Mouse (Mus musculus) intestine, embryonic 16.5 days (tissue): Measurements from ENCODE around the gene Uroc1. TPM values are rescaled to one million over a fixed set of nuclear protein-coding genes. Genes with fewer than 3 reads are reported as not detected.

Experiments used
- ATAC-seq: fragments of 200-750 bp; cut with Nextera tagmentation; 2 replicates; pipeline ENCODE4 v1.8.0; 2017; ENCODE audit warnings: moderate TSS enrichment, moderate library complexity
- H3K27ac ChIP-seq: fragments of 300-500 bp; sonication (generic); 2 replicates; pipeline ENCODE4 v1.5.1; 2014; ENCODE audit warnings: mild to moderate bottlenecking, low read length
- H3K27me3 ChIP-seq: fragments of 300-500 bp; sonication (generic); replicated peaks from 2 replicates; pipeline ENCODE4 v1.6.1; 2014; ENCODE audit warnings: low read length, control low read depth, mixed read lengths; ENCODE audit not compliant: control insufficient read depth, insufficient read depth
- H3K36me3 ChIP-seq: fragments of 300-500 bp; sonication (generic); 2 replicates; pipeline ENCODE4 v1.6.1; 2014; ENCODE audit warnings: low read length, control low read depth; ENCODE audit not compliant: control insufficient read depth, insufficient read depth
- H3K4me1 ChIP-seq: fragments of 300-500 bp; sonication (generic); 2 replicates; pipeline ENCODE4 v1.6.1; 2014; ENCODE audit warnings: low read length, control low read depth, mixed read lengths; ENCODE audit not compliant: control insufficient read depth, insufficient read depth
- H3K4me2 ChIP-seq: fragments of 300-500 bp; sonication (generic); 2 replicates; pipeline ENCODE4 v1.6.1; 2014; ENCODE audit warnings: low read depth, low read length, control low read depth
- H3K4me3 ChIP-seq: fragments of 300-500 bp; sonication (generic); 2 replicates; pipeline ENCODE4 v1.5.1; 2014; ENCODE audit warnings: mild to moderate bottlenecking, low read length
- H3K9ac ChIP-seq: fragments of 300-500 bp; sonication (generic); 2 replicates; pipeline ENCODE4 v1.6.1; 2014; ENCODE audit warnings: low read depth, low read length
- H3K9me3 ChIP-seq: fragments of 300-500 bp; sonication (generic); 2 replicates; pipeline ENCODE4 v1.6.1; 2016; ENCODE audit warnings: low read length, control low read depth; ENCODE audit not compliant: control insufficient read depth
- WGBS: fragments of 180-500 bp; shearing (Covaris S2); extraction: QIAGEN DNeasy Blood & Tissue Kit; methylation state at CpG from one replicate; pipeline ENCODE4 v1.1.7; 2014; 5-methylcytosine and 5-hydroxymethylcytosine counted together
- polyA plus RNA-seq: library from polyadenylated mRNA; unstranded; fragments of >200 nt; fragmentation: Nextera tagmentation; extraction: Ambion mirVana; gene quantifications from 2 replicates; pipeline ENCODE4 v1.2.1, GENCODE M21; 2015

Gene Uroc1
- polyA plus RNA-seq: 0.12 and 0.65 TPM in 2 replicates

DNA sequence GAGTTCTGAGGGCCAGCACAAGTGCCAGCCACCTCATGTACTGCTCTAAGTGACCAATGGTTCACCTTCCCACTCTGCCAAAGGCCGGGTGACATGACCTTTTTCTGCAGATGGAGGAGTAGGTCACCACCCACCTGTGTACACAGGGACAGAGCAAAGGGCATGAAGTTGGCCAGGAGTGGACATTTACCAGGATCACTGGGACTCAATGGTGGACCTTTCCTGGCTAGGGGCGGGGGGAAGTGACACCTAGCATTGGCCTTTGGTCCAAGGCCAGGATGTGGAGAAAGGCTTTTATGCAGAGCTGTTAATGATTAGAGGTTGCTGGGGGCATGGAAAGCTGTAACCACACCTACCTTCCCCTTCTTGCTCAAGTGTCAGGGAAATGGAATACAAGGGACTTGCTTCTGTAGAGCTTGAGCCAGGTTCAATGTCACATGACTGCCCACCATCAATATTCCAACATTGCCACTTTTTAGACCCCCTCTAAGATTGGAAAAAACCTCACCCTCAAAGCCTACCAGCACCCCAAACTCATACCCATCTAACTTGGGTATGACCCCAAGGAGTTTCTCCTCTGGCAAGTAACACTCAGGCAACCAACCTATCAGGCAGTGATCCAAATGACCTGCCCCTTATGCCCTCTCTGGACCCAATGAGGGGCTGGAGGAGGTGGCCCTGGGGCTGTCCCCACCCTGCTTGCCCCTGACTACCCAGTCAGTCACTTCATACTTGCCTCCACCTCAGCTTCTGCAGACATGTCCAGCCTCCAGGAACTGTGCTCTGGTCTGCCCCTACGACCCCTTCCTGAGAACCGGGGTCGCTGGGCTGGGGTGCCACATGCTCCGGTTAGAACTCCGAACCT lies at the start of gene Uroc1:
TSS of gene Uroc1 (plus strand) at position 724 of the 865 bp plus-strand sequence.
- ATAC-seq: peak; percentile 58
- 82% methylated on average over 7 of the region's 7 CpGs for WGBS
- no peaks in the 10 kb centered on the region for H3K4me1 ChIP-seq
- H3K36me3 ChIP-seq: no peaks in the 10 kb centered on the region
- 0 out of 2 replicates have a peak, but pooled peaks cover 2% of the 10 kb centered on the region for H3K27me3 ChIP-seq
- H3K27ac ChIP-seq: no peak within 1 kb of the TSS
- H3K9ac ChIP-seq: no peak within 1 kb of the TSS
- no peaks in the 10 kb centered on the region for H3K9me3 ChIP-seq
- H3K4me2 ChIP-seq: no peak within 1 kb of the TSS
- no peak within 1 kb of the TSS for H3K4me3 ChIP-seq

DNA sequence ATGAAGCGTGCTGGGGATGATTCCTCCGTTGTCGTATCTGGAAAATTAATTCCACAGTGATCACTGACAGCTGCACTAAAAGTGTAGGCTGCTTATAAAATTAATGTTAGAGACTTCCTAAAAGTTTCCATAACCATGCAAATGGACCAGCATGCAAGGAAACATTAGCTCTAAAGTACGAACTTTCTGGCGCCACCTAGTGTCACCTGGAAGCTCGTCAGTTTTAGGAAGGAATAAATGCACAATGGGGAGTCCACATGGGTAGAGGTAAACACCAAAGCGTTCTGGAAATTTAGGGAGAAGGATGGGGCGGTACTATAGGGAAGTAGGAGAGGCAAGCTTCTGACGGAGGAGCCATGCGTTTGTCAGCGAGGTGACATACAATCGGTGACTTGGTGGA lies 44.8 kb upstream of the Uroc1 start:
- WGBS: 54% methylated on average over 12 of the region's 12 CpGs
- Histone ChIP-seq H3K4me3 (no peak overlapping the region), H3K9ac (no peak overlapping the region), H3K9me3 (no peaks in the 10 kb centered on the region), H3K27me3 (no peaks in the 10 kb centered on the region), H3K27ac (no peak overlapping the region), H3K4me2 (no peak overlapping the region), H3K36me3 (no peaks in the 10 kb centered on the region), H3K4me1 (no peaks in the 10 kb centered on the region)
- ATAC-seq: no peak

DNA sequence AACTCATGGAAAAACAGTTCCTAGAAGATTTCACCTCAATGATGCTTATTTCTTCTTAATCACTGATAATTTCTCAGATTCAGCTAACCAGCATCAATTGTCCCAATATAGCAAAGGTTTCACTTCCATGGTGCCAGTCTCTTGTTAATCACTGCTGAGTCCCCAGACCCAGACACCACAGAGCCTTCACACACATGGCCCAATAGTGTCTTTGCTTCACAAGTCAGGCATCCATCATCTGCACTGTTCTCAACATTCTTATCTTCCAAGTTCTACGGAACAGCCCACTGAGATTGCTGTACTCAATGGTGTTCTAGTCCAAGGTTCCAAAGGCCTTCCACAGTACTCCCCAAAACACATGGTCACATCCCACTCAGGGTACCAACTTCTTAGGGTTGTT lies 32.2 kb upstream of the Uroc1 start, which contains the start of gene BC048671:
TSS of gene BC048671 (plus strand) at position 301 of the 400 bp plus-strand sequence.
- no peak for ATAC-seq
- Histone ChIP-seq H3K36me3 (no peaks in the 10 kb centered on the region), H3K4me1 (no peaks in the 10 kb centered on the region), H3K27ac (no peak within 1 kb of the TSS), H3K9ac (no peak within 1 kb of the TSS), H3K27me3 (no peaks in the 10 kb centered on the region), H3K9me3 (no peaks in the 10 kb centered on the region), H3K4me2 (no peak within 1 kb of the TSS), H3K4me3 (no peak within 1 kb of the TSS)
- 79% methylated on average over 1 of the region's 1 CpGs for WGBS

DNA sequence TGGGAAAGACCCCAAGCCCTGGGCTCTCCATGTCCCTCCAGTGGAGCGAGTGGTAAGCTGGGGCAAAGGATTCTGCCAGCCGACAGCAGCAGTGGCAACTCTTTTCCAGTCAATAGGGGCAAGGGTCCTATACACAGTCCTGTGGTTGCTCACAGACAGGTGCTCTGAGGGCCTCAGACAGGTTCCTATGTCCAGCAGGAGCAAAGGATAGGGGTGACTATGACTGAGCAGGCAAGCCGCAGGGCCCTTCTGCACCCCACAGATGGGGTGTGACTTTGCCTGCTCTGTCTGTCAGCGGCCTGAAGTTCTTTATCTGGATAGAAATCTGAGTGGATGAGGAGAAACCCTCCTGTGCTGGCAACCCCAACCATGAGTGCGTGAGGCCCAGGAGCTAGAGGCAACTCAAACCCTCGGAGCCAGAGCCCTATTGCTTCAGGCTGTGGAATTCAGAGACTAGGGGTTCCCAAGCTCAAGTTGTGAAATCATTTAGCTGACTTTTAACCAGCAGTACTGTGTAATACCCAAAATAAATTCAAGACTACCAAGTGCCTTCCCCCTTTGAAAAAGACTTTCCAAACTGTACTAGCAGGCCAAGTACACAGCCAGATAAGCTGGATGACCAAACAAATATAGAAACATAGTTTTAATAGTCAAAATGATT lies 26.6 kb upstream of the Uroc1 start:
- Histone ChIP-seq H3K4me1 (no peaks in the 10 kb centered on the region), H3K9ac (no peak overlapping the region), H3K4me2 (no peak overlapping the region), H3K36me3 (no peaks in the 10 kb centered on the region), H3K4me3 (no peak overlapping the region), H3K27ac (no peak overlapping the region), H3K27me3 (no peaks in the 10 kb centered on the region), H3K9me3 (peaks cover 5% of the 10 kb centered on the region; the same call in 1 of the 2 replicates)
- ATAC-seq: no peak
- 83% methylated on average over 6 of the region's 6 CpGs for WGBS

DNA sequence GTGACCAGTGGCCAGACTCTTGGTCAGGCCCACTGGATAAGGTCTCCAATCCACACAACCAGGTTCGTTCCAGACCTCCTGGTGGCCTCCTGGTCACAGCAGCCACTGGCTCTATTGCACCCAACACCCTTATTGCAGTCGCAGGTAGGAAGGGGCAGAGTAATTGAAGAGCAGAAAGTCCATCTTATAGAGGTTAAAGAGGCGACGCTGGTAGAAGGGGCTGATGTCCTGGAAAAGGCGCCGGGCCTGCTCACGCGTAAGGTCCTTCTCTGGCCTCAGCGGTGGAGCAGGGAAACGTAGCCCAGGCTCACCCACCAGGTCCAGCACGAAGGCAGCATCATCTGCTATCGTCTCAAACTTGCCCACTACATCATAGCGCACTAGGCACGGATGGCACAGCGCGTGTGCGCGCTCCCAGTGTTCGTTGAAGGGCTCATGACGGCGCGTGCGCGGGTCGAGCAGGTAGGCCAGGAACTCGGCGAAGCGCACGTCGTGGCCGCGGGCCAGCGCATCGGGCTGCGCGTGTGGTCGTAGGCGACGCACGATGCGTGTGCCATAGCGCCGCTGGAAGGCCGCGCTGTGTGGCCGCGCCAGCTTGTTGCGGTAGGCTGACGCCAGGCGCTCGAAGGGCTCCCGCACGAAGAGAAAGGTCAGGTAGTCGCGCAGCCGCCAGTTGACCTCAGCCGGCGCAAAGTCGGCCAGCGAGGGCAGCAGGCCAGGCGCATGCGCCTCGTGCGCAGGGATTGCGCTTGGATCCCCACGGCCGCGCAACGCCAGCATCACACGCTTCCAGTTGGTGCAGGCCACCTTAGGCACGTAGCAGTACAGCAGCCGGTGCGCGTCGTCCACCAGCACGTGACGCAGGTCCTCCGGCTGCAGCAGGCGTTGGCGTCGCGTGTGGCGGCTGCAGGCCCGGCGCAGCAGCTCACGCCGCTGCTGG lies 24.0 kb upstream of the Uroc1 start:
- Histone ChIP-seq H3K4me2 (no peak overlapping the region), H3K9ac (no peak overlapping the region), H3K27me3 (no peaks in the 10 kb centered on the region), H3K27ac (no peak overlapping the region), H3K9me3 (peaks cover 5% of the 10 kb centered on the region), H3K36me3 (no peaks in the 10 kb centered on the region), H3K4me3 (no peak overlapping the region), H3K4me1 (no peaks in the 10 kb centered on the region)
- no peak for ATAC-seq
- WGBS: 79% methylated on average over 87 of the region's 87 CpGs

DNA sequence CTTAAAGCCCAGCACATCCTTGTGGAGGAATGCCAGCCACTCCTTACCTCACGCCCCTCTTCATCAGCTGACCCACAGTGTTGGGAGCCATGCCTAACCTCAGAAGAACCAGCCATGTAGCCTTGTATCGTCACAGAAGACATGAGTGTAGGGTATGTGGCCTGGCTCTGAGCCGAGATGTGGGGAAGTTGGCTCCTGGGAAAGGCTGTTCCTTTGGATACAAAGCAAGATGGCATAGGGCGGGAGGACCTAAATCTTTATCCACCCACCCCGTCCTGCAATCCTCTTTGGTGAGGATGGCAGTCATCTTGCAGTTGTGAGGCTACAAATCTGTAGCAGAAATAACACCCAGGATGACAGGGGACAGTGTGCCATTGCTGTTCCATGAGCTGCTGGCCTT lies 17.1 kb upstream of the Uroc1 start:
- Histone ChIP-seq H3K4me1 (no peaks in the 10 kb centered on the region), H3K4me2 (no peak overlapping the region)

DNA sequence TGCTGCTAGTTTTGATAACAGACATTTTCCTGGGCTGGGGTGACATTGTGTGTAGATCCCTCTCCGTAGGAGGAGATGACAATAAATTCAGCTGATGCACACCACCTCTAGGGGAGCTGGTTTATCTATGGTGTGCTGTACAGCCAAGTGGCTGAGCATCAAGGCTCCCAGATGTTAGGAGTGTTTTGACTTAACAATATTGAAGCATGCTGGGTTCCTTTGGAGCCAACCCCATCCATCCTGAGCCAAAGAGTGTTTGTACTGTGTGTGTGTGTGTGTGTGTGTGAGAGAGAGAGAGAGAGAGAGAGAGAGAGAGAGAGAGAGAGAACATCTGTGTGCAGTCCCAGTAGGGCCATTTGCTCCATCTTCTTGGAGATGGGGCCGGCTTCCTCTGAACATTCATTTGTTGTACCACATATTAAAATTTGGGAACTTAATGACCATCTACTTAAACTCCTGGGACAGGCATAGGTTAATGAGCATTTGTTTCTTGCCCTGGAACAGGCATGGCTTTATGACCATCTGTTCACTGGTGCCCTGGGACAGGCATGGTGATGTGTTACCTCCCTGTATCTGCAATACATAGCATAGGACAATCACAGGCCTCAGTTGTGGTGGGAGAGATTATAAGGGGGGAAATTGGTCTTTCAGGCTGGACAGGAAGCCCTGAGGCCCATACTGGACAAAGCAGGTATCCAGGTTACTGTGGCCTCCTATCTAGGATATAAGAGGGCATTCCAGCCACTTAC lies 15.4 kb upstream of the Uroc1 start:
- H3K36me3 ChIP-seq: no peaks in the 10 kb centered on the region
- no peaks in the 10 kb centered on the region for H3K27me3 ChIP-seq
- H3K9me3 ChIP-seq: no peaks in the 10 kb centered on the region
- no peaks in the 10 kb centered on the region for H3K4me1 ChIP-seq
- H3K9ac ChIP-seq: no peak overlapping the region
- H3K4me3 ChIP-seq: no peak overlapping the region
- H3K27ac ChIP-seq: no peak overlapping the region
- ATAC-seq: no peak
- WGBS: 77% methylated on average over 2 of the region's 2 CpGs
- no peak overlapping the region for H3K4me2 ChIP-seq

More for the DNA sequence above, 17.1 kb upstream of the Uroc1 start:
- H3K9me3 ChIP-seq: no peaks in the 10 kb centered on the region; the same call in 1 of the 2 replicates
- 82% methylated on average over 5 of the region's 5 CpGs for WGBS
- no peak overlapping the region for H3K9ac ChIP-seq
- ATAC-seq: no peak
- H3K27ac ChIP-seq: no peak overlapping the region
- no peaks in the 10 kb centered on the region for H3K27me3 ChIP-seq
- H3K36me3 ChIP-seq: no peaks in the 10 kb centered on the region
- no peak overlapping the region for H3K4me3 ChIP-seq

DNA sequence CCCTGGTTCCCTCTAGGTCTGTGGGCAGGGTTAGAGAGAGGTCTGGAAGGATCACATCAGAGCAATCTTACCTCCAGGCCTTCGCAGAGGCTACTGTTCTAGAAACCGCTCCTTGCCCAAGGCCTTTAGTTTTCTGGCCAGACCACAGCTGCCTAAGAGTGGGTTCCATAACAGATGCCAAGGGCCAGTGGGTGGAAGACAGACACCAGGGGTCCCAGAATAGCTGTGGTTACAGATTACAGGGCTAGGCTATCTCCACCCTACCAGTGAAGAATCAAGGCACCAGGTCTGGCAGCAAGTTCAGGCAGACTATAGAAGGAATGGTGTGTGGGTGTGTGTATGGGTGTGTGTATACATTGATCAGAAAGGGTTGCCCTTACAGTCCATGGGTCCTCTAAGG lies 14.1 kb upstream of the Uroc1 start:
- Histone ChIP-seq H3K4me1 (no peaks in the 10 kb centered on the region), H3K4me3 (no peak overlapping the region), H3K4me2 (no peak overlapping the region), H3K27me3 (no peaks in the 10 kb centered on the region), H3K9me3 (no peaks in the 10 kb centered on the region), H3K36me3 (no peaks in the 10 kb centered on the region), H3K27ac (no peak overlapping the region), H3K9ac (no peak overlapping the region)
- 98% methylated on average over 2 of the region's 2 CpGs for WGBS
- no peak for ATAC-seq
